Mouse (Mus musculus) layer of hippocampus, adult 8-10 months (tissue): ENCODE measurements around the gene Ranbp10. TPM values are rescaled to one million over a fixed set of nuclear protein-coding genes. Genes with fewer than 3 reads are reported as not detected.
A peak's percentile ranks its signal among the peaks of the same experiment; 100 is the strongest.

ENCODE experiments used
- DNase-seq, 2 experiments: peaks; one replicate each; pipeline ENCODE4 v3.0.0; 2022; ENCODE audit warnings: low spot score in 2 of 2
- total RNA-seq, 4 experiments: library from RNA; stranded (reverse); gene quantifications; 2 replicates each; pipeline ENCODE4 v1.2.4; 2022

Gene Ranbp10
- 10 to 100 TPM; 24.0 to 28.4 (median 26.2) TPM for total RNA-seq

DNA sequence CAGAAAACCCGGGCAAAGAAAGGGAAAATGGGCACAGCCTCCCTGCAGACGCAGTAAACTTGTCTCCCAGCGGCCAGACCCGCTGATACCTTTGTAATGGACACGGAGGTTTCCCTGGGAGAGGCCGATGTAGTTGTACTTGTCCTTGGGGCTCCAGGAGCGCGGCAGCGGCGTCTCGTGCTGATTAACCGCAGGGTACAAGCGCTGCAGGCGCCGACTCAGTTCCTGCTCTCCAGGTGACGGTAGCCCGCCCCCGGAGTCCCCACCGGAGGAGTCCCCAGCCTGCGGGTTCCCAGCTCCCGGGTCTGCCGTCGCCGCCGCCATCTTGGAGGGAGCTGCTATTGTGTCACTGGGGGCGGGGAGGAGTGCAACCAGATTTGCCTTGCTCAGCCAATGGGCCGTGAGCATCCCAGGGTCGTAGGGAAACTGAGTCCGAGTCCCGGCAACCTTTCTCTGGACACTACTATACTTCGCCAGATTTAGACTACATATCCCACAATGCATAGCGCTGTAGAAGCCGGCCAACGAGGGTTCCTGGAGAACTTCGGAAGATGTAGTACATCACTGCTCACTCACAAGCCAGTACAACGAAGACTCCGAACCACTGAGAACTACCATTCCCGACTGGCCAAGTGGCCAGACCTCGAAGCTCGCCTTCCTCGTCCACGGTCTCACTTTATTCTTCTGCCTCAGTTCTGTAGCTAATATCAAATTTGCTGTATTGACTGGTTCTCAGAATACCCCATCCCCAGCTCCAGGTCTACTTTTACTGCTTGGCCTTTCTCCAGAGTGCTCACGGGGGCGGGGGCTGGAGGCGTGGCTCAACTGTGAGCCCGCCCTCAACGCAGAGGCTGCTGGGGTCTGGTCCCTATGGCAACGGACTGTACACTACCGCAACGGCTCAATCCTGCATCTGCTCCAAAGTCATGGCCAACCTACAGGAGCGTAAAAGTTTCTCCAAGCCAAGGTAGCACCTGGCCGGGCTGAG lies at the start of gene Ranbp10, which contains the start of gene Tsnaxip1:
Gene Ranbp10 (minus strand): TSS at position 490 of the 988 bp plus-strand sequence.
Gene Tsnaxip1 (plus strand): TSS at position 871 of the 988 bp plus-strand sequence.
- DNase-seq, result peak; percentile 99

GRCm38 (mm10) chr8:105874301-105874700 lies 47.2 kb upstream of the Ranbp10 start:
- DNase-seq, result no peak

DNA sequence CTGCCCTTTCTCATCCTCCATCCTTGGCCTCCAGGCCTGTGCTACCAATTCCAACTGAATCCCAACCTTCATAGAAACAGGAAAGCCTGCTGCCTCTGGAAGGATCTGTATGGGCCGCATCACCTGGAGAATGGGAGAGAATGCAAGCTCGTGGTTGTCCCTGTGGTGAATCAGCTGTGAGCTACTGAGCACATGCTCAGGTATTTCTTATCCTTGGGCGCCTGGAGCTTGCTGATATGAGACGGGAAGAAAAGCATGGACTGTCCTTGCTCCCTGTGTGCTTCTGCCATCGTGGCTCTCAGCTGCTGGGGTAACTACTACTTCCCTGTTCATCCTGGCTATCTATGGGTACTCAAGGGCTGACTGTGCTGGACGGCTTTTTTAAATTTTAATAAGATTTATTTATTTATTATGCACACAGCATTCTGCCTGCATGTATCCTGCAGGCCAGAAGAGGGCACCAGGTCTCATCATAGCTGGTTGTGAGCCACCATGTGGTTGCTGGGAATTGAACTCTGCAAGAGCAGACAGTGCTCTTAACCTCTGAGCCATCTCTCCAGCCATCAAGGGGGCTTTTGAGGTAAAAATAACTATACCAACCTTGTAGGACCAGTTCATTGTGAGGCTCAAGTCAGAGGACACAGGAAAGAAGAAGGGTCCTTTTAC lies 39.3 kb upstream of the Ranbp10 start:
- DNase-seq, result no peak

DNA sequence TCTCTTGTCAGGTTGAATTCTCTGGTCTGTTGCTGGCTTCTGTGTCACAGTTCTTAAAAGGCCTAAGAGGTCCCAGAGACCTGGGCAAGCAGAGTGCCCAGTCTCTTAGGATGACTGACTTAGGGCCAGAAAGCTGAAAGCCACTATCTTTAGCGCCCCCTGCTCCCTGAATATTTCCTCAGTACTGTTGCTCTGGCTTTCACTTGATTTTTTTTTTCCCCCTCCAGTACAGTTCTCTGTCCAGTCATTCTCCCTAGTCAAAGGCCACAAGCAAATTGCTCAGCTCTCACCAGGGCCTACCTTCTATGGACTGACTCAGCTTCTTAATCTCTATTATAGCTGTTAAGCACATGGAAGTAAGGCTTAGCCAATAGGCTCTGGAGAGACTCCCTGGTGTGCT lies 34.8 kb upstream of the Ranbp10 start:
- DNase-seq, result no peak

DNA sequence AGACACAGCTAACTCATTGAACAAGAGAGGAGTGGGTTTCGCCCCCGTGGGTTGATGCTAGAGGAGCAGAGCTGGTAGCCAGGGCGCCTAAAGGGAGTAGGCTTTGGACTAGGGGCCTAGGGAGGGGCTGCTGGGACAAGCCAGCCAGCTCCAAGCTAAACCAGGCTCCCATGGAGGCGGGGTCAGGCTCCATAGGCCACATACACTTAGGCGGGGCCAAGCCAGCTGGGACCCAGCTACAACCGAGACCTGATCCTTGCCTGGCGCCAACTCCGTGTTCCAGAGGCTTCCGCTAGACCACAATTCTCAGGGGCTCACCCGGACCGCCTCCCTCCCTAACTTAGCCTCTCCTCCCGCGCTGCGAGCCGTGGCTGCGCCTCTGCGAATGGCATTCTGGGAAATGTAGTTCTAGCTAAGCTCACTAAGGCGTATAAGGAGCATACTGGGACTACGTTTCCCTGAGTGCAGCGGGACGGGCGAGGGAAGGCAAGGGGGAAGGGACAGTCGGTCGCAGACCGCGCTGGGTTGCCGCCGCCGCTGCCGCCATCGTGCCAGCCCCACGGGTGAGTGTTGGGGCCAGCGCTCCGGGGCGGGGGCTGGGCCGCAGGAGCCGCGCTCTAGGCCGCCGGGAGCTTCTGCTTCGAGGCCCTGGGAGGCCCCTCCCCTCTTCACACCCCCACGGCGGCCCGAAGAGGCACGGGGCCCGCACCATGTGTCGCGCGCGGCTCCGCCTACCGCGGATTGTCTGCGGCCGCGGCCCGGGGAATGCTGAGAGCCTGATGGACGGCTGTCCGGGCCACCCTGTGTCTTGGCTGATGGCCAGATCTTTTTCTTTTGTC lies 33.2 kb upstream of the Ranbp10 start, which contains the start of gene Nutf2:
Gene Nutf2 (plus strand): TSS at position 438 of the 839 bp plus-strand sequence.
- peak; percentile 93 to 96 for DNase-seq

DNA sequence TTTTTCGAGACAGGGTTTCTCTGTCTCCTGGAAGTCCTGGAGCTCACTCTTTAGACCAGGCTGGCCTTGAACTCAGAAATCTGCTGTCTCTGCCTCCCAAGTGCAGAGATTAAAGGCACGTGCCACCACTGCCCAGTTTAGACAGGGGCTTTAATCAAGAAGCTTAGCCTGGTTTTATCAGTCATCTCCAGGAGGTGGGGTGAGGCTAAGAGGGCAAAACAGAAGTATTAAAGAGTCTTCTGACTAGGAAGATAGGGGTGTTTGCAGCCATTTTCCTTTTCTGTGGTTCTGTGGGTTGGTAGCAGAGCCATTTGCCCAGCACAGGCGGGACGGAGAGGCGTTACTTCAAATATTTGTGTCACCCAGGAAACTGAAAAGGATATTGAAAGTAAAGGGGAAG lies 32.2 kb upstream of the Ranbp10 start:
- no peak for DNase-seq

DNA sequence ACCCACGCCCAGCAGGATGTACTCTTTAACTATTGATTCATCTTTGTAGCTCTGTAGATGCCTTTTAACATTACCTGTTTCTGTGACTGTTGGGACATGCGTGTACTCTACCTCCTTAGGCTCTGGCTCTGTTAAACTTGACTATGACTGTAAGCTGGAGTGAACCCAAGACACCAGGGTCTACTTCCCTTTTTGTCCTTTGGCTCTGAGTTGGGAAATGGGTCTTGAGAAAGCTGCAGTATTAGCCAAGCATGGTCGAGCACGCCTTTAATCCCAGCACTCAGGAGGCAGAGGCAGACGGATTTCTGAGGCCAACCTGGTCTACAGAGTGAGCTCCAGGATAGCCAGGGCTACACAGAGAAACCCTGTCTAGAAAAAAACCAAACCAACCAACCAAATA lies 31.3 kb upstream of the Ranbp10 start:
- DNase-seq, result no peak

DNA sequence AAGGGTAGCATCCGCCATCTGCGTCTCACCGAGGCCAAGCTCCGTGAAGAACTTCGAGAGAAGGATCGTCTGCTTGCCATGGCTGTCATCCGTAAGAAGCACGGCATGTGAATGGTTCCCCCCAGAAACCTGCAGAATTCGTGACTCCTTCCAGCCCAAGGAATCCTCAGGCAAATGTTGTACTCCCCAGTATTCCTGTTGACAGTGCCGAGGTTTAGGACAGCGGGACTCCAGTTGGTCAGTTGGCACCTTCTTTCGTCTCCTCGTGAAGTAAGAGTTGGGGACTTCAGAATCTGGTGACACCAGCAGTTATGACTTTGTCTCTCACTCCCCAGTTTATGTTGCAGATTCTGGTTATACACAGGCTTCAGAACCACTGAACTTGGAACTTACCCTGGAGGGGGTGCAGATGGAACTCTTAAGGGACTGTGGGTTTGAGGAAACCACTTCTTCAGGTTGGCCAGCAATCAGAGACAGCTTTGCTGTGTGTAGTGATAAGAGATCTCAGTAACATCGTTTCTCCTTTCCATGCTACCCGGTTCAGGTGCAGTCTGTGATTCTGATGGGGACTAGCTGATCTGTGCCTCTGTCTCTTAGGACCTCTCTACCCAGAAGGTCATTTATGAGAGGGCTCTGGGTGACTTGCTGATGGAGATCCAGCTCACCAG lies 29.2 kb upstream of the Ranbp10 start:
- DNase-seq, result no peak

DNA sequence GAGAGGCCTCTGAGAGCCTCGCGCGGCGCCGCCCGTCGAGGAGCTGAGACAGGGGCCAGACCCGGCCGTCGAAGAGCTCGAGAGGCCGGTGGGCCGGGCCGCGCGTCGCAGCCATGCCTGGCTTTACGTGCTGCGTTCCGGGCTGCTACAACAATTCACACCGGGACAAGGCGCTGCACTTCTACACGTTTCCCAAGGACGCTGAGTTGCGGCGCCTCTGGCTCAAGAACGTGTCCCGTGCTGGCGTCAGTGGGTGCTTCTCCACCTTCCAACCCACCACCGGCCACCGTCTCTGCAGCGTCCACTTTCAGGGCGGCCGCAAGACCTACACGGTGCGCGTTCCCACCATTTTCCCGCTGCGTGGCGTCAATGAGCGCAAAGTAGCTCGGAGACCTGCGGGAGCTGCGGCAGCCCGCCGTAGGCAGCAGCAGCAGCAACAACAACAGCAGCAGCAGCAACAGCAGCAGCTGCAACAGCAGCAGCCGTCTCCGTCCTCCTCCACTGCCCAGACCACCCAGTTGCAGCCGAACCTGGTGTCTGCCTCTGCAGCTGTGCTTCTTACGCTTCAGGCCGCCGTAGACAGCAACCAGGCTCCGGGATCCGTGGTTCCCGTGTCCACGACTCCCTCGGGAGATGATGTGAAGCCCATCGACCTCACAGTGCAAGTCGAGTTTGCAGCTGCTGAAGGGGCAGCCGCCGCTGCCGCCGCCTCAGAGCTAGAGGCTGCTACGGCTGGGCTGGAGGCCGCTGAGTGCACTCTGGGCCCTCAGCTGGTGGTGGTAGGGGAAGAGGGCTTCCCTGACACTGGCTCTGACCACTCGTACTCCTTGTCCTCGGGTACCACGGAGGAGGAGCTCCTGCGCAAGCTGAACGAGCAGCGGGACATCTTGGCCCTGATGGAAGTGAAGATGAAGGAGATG lies 28.4 kb upstream of the Ranbp10 start:
- peak; percentile 38 to 58 for DNase-seq

- peak; percentile 86 to 87 for DNase-seq
Observed at GRCm38 (mm10) chr8:105854715-105855216, 27.6 kb upstream of the Ranbp10 start, which contains the start of gene Thap11. TSS of gene Thap11 (plus strand) at chr8:105855132.

DNA sequence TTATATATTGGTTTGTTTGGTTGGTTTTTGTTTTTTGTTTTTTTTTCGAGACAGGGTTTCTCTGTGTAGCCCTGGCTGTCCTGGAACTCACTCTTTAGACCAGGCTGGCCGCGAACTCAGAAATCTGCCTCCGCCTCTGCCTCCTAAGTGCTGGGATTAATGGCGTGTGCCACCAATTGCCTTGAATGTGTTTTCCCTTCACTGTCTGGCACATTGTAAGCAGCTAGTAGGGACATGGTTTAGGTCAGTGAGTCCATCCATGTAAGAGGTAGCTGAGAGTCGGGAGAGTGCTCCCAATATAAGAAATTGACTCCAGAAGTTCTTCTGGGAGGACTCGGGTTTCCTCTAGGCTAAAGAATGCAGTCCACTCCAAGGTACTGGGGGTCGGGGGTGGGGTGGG lies 27.2 kb upstream of the Ranbp10 start:
- DNase-seq, result no peak

GRCm38 (mm10) chr8:105853178-105853577 lies 26.0 kb upstream of the Ranbp10 start, which contains the start of gene Cenpt:
TSS of gene Cenpt (minus strand) at chr8:105853278.
- no peak for DNase-seq

- DNase-seq, result no peak
Observed at GRCm38 (mm10) chr8:105852146-105852729, 25.1 kb upstream of the Ranbp10 start.

GRCm38 (mm10) chr8:105851651-105852143 lies 24.5 kb upstream of the Ranbp10 start:
- DNase-seq, result peak; percentile 88

DNA sequence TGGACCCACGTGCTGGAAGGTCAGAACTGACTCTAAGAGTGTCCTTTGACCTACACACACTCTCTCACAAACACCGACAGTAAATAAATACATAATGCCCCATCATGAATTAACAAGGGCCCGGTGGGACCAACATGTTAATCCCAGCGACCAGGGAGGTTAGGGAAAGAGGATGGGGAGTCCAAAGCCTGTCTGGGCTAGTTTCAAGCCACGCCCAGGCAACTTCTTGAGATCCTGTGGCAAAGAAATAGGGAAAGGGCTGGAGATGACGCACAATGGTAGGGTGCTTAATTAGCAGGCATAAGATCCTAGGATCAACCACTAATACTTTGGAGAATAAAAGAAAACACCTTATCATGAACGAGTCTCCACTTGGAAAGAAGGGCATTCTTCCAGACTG lies 23.5 kb upstream of the Ranbp10 start:
- DNase-seq, result no peak

GRCm38 (mm10) chr8:105850014-105850413 lies 22.9 kb upstream of the Ranbp10 start:
- no peak for DNase-seq

- no peak for DNase-seq
Observed at GRCm38 (mm10) chr8:105846678-105847077, 19.5 kb upstream of the Ranbp10 start.

DNA sequence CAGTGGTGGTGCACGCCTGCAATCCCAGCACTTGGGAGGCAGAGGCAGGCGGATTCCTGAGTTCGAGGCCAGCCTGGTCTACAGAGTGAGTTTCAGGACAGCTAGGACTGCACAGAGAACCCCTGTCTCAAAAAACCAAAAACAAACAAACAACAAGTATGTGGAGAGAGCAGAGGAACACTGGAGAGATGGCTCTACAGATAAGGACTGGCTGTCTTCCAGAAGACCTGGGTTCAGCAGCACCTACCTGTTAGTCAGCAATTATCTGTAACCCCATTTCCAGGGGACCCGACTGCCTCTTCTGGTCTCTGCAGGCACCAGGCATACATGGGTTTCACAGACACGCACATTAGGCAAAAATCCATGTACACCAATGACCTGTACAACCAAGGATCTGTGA lies 12.1 kb upstream of the Ranbp10 start:
- no peak for DNase-seq

DNA sequence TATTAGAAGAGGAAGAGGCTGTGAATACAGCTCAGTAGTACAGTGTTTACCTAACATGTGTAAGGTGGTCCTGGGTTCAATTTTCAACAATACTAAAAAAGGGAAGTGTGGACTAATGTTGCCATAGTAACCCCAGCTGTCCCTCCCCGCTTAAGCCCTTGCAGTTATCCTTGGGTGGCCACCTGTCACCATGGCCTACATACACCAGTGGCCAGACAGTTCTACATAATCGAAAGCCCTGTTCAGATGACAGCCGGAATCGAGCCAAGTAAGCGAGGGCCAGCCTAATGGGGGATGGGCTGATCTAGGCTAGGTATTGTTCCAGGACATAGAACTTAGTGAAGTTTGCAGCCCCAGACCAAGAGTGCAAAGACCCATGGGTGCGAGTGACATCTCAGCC lies 9.8 kb upstream of the Ranbp10 start:
- DNase-seq, result no peak
